Mouse (Mus musculus) erythroblast, embryonic 14.5 days (primary cell): ENCODE results near the gene Hivep2. TPM values are rescaled to one million over a fixed set of nuclear protein-coding genes. Genes with fewer than 3 reads are reported as not detected.

Experiments used
- H3K27me3 ChIP-seq: 2 replicates; pipeline ENCODE4 v1.6.1; 2012; ENCODE audit warnings: inconsistent platforms; ENCODE audit not compliant: control insufficient read depth
- H3K36me3 ChIP-seq: 2 replicates; pipeline ENCODE4 v1.6.1; 2012; ENCODE audit warnings: mild to moderate bottlenecking, inconsistent platforms; ENCODE audit not compliant: control insufficient read depth
- H3K4me1 ChIP-seq: 2 replicates; pipeline ENCODE4 v1.6.1; 2012; ENCODE audit warnings: inconsistent platforms; ENCODE audit not compliant: control insufficient read depth
- H3K4me3 ChIP-seq: replicated peaks from 2 replicates; pipeline ENCODE3; 2012; ENCODE audit warnings: moderate library complexity, mild to moderate bottlenecking, inconsistent platforms
- H3K9me3 ChIP-seq: 2 replicates; pipeline ENCODE4 v1.6.1; 2012; ENCODE audit warnings: low read length, inconsistent platforms, mixed read lengths; ENCODE audit not compliant: control insufficient read depth
- GATA1 ChIP-seq: IDR thresholded peaks from 2 replicates; pipeline ENCODE4 v1.6.1; 2012; ENCODE audit warnings: low read length, inconsistent platforms, mixed read lengths
- TAL1 ChIP-seq: IDR thresholded peaks from 3 replicates; pipeline ENCODE4 v1.6.1; 2012; ENCODE audit warnings: low read length, inconsistent platforms, mixed read lengths
- polyA plus RNA-seq: library from polyadenylated mRNA; stranded (reverse); fragments of >175 nt; gene quantifications from 2 replicates; pipeline ENCODE4 v1.2.3, GENCODE M21; 2012

The Hivep2 gene
- polyA plus RNA-seq, 1 experiment = not detected

DNA sequence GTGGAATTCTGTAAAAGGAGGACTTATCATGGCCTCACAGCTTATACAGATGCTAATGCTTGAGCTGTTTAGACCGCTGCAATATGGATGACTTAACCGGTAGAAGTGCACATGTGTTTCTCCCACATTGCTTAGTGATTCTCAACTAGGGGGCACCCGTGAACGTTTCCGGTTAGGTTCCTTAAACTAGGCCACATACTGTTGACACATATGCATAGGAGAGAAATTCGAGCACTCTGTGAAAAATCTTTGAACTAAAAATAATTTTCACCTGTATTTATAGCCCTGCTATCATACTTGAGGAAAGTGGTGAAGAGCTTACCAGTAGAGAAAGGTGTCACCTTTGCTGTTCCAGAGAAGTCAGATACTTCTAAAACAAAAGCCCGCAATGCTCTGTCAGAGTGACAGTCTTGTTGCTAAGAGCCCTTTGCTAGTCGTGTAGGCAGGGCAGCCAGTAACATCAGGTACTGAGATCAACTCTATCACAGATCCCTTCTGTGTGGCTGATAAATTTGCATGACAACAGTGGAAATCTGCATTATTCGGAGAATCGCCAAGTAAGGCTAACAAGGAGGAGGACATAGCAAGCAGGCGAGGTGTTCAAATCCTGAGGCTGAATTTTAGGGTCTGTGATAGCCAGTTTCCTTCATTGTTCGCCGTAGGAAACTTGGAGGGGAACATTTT lies 50.6 kb downstream of the Hivep2 start:
- no peak for TF ChIP-seq GATA1
- TF ChIP-seq TAL1 = no peak
- Histone ChIP-seq H3K9me3 (no peaks in the 10 kb centered on the region), H3K4me1 (no peaks in the 10 kb centered on the region), H3K4me3 (no peak overlapping the region), H3K27me3 (peaks cover 4% of the 10 kb centered on the region; the same call in 1 of the 2 replicates), H3K36me3 (no peaks in the 10 kb centered on the region)

DNA sequence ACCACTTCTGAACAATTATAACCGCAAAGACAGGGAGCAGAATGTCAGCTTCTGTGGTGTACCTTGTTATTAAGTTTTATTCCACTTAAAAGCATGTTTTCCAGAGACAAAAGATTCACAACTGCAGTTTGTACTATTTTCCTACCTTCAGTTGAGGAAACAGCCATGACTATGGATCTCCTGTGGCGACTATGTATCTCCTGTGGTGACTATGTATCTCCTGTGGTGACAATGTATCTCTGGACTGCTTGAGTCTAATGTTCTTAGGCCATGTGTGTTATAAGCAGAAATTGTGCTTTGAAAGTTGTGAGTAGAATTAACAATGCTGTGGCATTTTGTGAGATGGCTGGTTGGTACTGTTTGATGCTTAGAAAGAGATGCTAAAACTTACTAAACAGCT lies 51.5 kb downstream of the Hivep2 start:
- H3K4me3 ChIP-seq = no peak overlapping the region
- no peaks in the 10 kb centered on the region for H3K4me1 ChIP-seq
- no peaks in the 10 kb centered on the region for H3K36me3 ChIP-seq
- TF ChIP-seq GATA1 = no peak
- no peak for TF ChIP-seq TAL1
- peaks cover 4% of the 10 kb centered on the region; the same call in 1 of the 2 replicates for H3K27me3 ChIP-seq
- H3K9me3 ChIP-seq = no peaks in the 10 kb centered on the region

DNA sequence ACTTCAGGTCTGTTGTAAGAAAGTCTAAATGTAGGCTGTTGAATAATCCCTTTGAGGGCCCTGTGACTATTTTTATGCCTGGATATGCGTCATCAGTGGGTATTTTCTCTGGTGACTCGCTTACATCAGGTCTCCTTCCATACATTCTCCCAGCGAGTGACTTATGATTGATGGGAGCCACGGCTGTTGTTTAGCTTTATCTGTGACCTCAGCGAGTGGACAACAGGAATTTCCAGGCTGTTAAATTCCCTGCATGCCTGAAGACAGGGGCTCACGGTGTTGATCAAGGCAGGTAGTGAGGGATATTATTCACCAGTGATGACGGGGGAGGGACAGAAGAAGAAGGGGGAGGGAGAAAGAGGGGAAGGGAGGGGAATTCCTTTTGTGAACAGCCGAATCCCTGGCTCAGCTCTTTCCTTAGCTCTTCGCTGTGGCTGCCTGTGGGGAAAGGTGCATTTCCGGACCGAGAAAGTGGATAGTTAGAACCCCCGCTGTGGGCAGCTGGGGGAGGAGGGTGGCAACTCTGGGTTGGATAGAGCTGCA lies 52.0 kb downstream of the Hivep2 start:
- H3K9me3 ChIP-seq = no peaks in the 10 kb centered on the region
- no peak overlapping the region for H3K4me3 ChIP-seq
- no peak for TF ChIP-seq TAL1
- TF ChIP-seq GATA1 = no peak
- peaks cover 4% of the 10 kb centered on the region; the same call in 1 of the 2 replicates for H3K27me3 ChIP-seq
- no peaks in the 10 kb centered on the region for H3K4me1 ChIP-seq
- no peaks in the 10 kb centered on the region for H3K36me3 ChIP-seq

DNA sequence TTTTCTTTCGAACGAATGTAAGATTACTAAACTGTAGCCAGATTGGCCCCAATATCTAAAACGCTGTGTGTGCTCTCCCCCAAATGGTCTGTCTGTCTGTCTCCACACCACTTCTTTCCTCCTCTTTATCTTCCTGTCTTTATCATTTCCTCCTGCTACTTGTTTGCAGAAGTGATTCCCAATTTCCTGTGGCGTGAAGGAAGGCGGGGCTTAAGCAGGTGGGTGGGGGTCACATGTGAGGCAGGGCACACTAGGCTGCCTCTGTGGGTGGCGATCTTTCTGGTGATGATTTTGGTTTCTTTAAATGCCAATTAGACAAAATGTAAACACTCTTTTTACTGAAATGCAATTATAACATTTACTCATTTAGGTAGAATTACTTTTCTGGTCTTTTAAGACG lies 52.8 kb downstream of the Hivep2 start:
- Histone ChIP-seq H3K27me3 (peaks cover 4% of the 10 kb centered on the region; the same call in 1 of the 2 replicates), H3K36me3 (no peaks in the 10 kb centered on the region), H3K4me3 (no peak overlapping the region), H3K9me3 (no peaks in the 10 kb centered on the region), H3K4me1 (no peaks in the 10 kb centered on the region)
- TF ChIP-seq GATA1 (no peak), TAL1 (no peak)

DNA sequence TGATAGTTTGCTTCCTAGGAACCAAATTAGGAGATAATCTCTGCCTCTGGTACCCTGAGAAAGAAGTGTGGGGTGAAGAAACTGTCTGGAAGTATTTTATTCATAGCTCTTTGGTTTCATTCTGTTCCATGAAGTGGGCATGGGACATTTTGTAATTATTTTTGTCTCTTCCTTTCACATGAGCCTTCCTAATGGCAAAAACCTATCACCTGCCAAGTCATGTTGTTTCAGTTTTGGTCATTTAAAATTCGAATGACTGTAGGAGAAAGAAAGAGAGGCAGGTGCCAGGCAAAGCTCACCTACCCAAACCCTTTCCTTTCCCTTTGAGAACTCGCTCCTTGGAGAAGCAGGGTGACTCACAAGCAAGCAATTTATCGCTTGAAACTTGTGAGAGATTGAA lies 53.3 kb downstream of the Hivep2 start:
- Histone ChIP-seq H3K4me1 (no peaks in the 10 kb centered on the region), H3K4me3 (no peak overlapping the region), H3K36me3 (no peaks in the 10 kb centered on the region), H3K9me3 (no peaks in the 10 kb centered on the region), H3K27me3 (peaks cover 4% of the 10 kb centered on the region; the same call in 1 of the 2 replicates)
- no peak for TF ChIP-seq TAL1
- TF ChIP-seq GATA1 = no peak

DNA sequence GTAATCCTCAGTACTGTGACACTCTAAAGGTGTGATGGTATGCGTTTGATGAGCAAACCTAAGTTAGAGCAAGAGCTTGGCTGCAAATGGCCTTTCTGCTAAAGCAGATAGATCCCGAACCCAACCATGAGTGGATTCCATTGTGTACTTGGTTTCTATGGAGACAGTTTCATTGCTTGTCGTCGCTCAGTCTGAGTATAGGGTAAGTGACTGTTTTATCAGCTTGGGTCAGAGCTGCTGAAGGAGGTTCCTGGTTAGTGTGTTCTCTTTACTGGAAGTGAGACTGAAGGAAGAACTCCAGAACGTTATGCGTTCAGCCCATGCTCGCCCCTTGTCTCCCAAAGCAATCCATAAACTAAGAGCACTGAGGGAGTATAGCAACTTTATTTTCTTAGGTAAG lies 54.4 kb downstream of the Hivep2 start:
- Histone ChIP-seq H3K4me1 (no peaks in the 10 kb centered on the region), H3K4me3 (no peak overlapping the region), H3K9me3 (no peaks in the 10 kb centered on the region), H3K27me3 (peaks cover 4% of the 10 kb centered on the region; the same call in 1 of the 2 replicates), H3K36me3 (no peaks in the 10 kb centered on the region)
- TF ChIP-seq TAL1 (no peak), GATA1 (no peak)

DNA sequence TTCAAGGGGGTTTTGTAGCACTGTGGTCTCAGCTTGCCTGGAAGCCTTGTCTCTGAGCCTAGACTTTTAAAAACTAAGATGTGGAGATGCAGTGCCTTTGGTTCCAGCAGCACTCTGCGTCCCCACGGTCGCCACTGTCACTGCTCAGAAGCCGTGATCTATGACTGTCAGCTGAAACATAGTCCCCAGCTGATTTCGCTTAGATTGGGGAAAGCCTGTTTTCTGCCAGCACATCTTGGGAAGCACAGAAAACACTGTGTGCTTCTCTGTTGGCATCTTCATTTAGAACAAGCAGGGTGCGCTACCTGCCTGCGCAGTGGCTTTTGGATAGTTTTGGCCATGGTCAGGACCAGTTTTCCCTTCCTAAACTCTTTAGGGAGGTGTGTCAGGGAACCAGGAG lies 59.1 kb downstream of the Hivep2 start:
- Histone ChIP-seq H3K9me3 (no peaks in the 10 kb centered on the region), H3K27me3 (no peaks in the 10 kb centered on the region), H3K36me3 (no peaks in the 10 kb centered on the region), H3K4me3 (no peak overlapping the region), H3K4me1 (no peaks in the 10 kb centered on the region)
- TF ChIP-seq GATA1 = no peak
- TF ChIP-seq TAL1 = no peak

DNA sequence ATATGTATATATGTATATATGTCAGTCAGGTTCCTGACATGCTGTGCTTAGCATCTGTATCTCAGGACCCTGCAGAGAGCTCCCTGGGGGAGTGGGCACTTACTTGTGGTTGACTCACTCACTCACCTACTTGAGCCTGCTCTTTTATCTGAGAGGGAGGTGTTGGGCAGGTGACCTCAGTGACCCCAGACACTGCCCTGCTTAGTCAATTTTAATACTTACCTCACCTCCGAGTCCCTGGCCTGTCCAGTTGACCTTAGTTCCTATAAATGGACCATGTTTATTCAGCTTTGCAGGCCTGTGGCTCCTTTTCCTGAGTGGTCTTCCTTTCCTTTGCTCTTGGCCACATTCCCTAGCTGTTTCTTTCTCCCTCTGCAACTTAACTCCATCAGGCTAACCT lies 61.9 kb downstream of the Hivep2 start:
- no peak overlapping the region for H3K4me3 ChIP-seq
- no peaks in the 10 kb centered on the region for H3K27me3 ChIP-seq
- TF ChIP-seq GATA1 = no peak
- no peak for TF ChIP-seq TAL1
- H3K4me1 ChIP-seq = no peaks in the 10 kb centered on the region
- H3K36me3 ChIP-seq = no peaks in the 10 kb centered on the region
- H3K9me3 ChIP-seq = no peaks in the 10 kb centered on the region

DNA sequence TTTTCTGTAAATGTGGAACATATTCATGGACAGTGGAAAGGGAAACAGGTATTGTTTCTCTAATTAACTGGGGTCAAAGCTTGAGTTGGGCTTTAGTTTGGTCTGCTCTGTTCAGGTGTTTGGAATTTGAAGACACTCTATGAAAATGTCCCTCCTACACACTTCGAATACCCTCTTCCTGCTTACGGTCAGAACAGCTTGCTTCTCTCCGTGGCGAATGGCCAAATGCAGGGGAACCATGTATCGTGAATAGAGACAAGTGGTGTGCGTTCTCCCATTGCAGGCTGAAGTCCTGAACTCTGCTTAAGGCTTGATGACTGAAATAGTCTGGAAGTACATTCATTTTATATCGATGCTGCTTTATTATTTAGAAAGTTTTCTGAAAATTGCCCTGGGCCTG lies 63.1 kb downstream of the Hivep2 start:
- no peak overlapping the region for H3K4me3 ChIP-seq
- TF ChIP-seq GATA1 (no peak), TAL1 (no peak)
- H3K27me3 ChIP-seq = no peaks in the 10 kb centered on the region
- no peaks in the 10 kb centered on the region for H3K4me1 ChIP-seq
- no peaks in the 10 kb centered on the region for H3K9me3 ChIP-seq
- H3K36me3 ChIP-seq = no peaks in the 10 kb centered on the region
